Mouse (Mus musculus) ES-E14 (cell line): ENCODE measurements at regions not wholly inside any gene's neighbourhood (a gene's known extent, or its start where the extent isn't known, plus 50 kb on each side); places are given as distances from the start of the nearest gene placed in this dataset.

Experiments
- DNase-seq: peaks from one replicate; pipeline ENCODE4 v3.0.0-alpha.2; 2013; ENCODE audit warnings: low read depth, low spot score
- H3K27ac ChIP-seq: 2 replicates; pipeline ENCODE4 v1.5.1; 2012; ENCODE audit warnings: low read depth, mild to moderate bottlenecking, low read length, moderate library complexity, mixed read lengths; ENCODE audit not compliant: poor library complexity, insufficient read depth, severe bottlenecking
- H3K36me3 ChIP-seq: 2 replicates; pipeline ENCODE4 v1.6.1; 2012; ENCODE audit warnings: mild to moderate bottlenecking, low read length, moderate library complexity, mixed read lengths; ENCODE audit not compliant: control insufficient read depth, poor library complexity, insufficient read depth, severe bottlenecking
- H3K4me1 ChIP-seq, 2 experiments: fragments of 150-350 bp in 1 of 2; sonication (generic) in 1 of 2; 2 replicates each; pipeline ENCODE4 v1.6.1; 2012; ENCODE audit warnings: low read length in 2 of 2, mild to moderate bottlenecking in 1 of 2, mixed read lengths in 1 of 2; ENCODE audit not compliant: control insufficient read depth in 2 of 2, insufficient read depth in 2 of 2, poor library complexity in 1 of 2
- H3K4me3 ChIP-seq, 2 experiments: fragments of 150-350 bp in 1 of 2; sonication (generic) in 1 of 2; 2 replicates each; pipeline ENCODE4 v1.5.1; 2012; ENCODE audit warnings: low read length in 2 of 2, low read depth in 1 of 2, mild to moderate bottlenecking in 1 of 2, mixed read lengths in 1 of 2; ENCODE audit not compliant: insufficient read depth in 1 of 2, poor library complexity in 1 of 2, severe bottlenecking in 1 of 2
- H3K9ac ChIP-seq: 2 replicates; pipeline ENCODE4 v1.6.1; 2012; ENCODE audit warnings: low read depth, mild to moderate bottlenecking, low read length, mixed read lengths; ENCODE audit not compliant: poor library complexity, insufficient read depth, severe bottlenecking
- H3K9me3 ChIP-seq: fragments of 150-350 bp; sonication (generic); 2 replicates; pipeline ENCODE4 v1.6.1; 2012; ENCODE audit warnings: low read depth, mild to moderate bottlenecking, low read length; ENCODE audit not compliant: control insufficient read depth, insufficient read depth
- CHD2 ChIP-seq: IDR thresholded peaks from 2 replicates; pipeline ENCODE4 v1.6.1; 2014; ENCODE audit warnings: mild to moderate bottlenecking, low read depth, low read length, inconsistent platforms
- HCFC1 ChIP-seq: IDR thresholded peaks from 2 replicates; pipeline ENCODE4 v1.6.1; 2012; ENCODE audit warnings: low read length, inconsistent platforms, borderline replicate concordance; ENCODE audit not compliant: insufficient read depth
- MAFK ChIP-seq: IDR thresholded peaks from 2 replicates; pipeline ENCODE4 v1.6.1; 2014; ENCODE audit warnings: mild to moderate bottlenecking, low read depth, low read length, inconsistent platforms; ENCODE audit not compliant: insufficient read depth
- ZC3H11A ChIP-seq: IDR thresholded peaks from 2 replicates; pipeline ENCODE4 v1.6.1; 2012; ENCODE audit warnings: low read depth, mild to moderate bottlenecking, inconsistent platforms, low read length, borderline replicate concordance
- ZNF384 ChIP-seq: IDR thresholded peaks from 2 replicates; pipeline ENCODE4 v1.6.1; 2012; ENCODE audit warnings: low read depth, low read length, inconsistent platforms
- in situ Hi-C, 2 experiments: fragments of 600-800 bp; cut with MboI; formaldehyde crosslinking; loops; one replicate each; pipeline ENCODE4 v1.15.1; 2025; ENCODE audit warnings: low sequenced_read_pairs in 2 of 2, inconsistent platforms in 1 of 2; ENCODE audit not compliant: unreplicated experiment in 2 of 2

GRCm38 (mm10) chr3:23188479-23188878 is 1112.0 kb downstream of the Tbl1xr1 start:
- Histone ChIP-seq H3K4me3 (no peak overlapping the region), H3K27ac (no peak overlapping the region), H3K9ac (no peak overlapping the region), H3K9me3 (no peaks in the 10 kb centered on the region), H3K4me1 (no peaks in the 10 kb centered on the region), H3K36me3 (no peaks in the 10 kb centered on the region)
- in situ Hi-C loops, result loop anchor here in 1 of 2 experiments (25.0 kb wide), 1 partner anchor 876 kb away; no protein-coding TSS in a partner anchor
- no peak for DNase-seq
- TF ChIP-seq MAFK (no peak), HCFC1 (no peak), CHD2 (no peak), ZC3H11A (no peak), ZNF384 (no peak)

GRCm38 (mm10) chr3:23200056-23200455 is 1123.6 kb downstream of the Tbl1xr1 start:
- Histone ChIP-seq H3K36me3 (no peaks in the 10 kb centered on the region), H3K9ac (no peak overlapping the region), H3K4me3 (no peak overlapping the region), H3K4me1 (no peaks in the 10 kb centered on the region), H3K27ac (no peak overlapping the region), H3K9me3 (no peaks in the 10 kb centered on the region)
- in situ Hi-C loops, result no loop called here
- no peak for DNase-seq
- no peak for TF ChIP-seq MAFK
- TF ChIP-seq CHD2, result no peak
- no peak for TF ChIP-seq ZC3H11A
- TF ChIP-seq HCFC1, result no peak
- no peak for TF ChIP-seq ZNF384

GRCm38 (mm10) chr3:23214427-23214826 is 1138.0 kb downstream of the Tbl1xr1 start:
- no peaks in the 10 kb centered on the region for H3K9me3 ChIP-seq
- in situ Hi-C loops, result no loop called here
- H3K9ac ChIP-seq, result no peak overlapping the region
- TF ChIP-seq ZNF384 (no peak), MAFK (no peak), HCFC1 (no peak)
- no peaks in the 10 kb centered on the region for H3K36me3 ChIP-seq
- DNase-seq, result no peak
- H3K4me1 ChIP-seq, result no peaks in the 10 kb centered on the region
- H3K27ac ChIP-seq, result no peak overlapping the region
- H3K4me3 ChIP-seq, result no peak overlapping the region

- no peak overlapping the region for H3K9ac ChIP-seq
- H3K4me1 ChIP-seq, result no peaks in the 10 kb centered on the region
- H3K9me3 ChIP-seq, result no peaks in the 10 kb centered on the region
- no peaks in the 10 kb centered on the region for H3K36me3 ChIP-seq
- no peak overlapping the region for H3K4me3 ChIP-seq
- no peak for DNase-seq
- H3K27ac ChIP-seq, result no peak overlapping the region
- in situ Hi-C loops, result no loop called here
- TF ChIP-seq ZC3H11A (no peak), CHD2 (no peak), MAFK (no peak), ZNF384 (no peak), HCFC1 (no peak)
These were observed 1140.3 kb downstream of the Tbl1xr1 start for GRCm38 (mm10) chr3:23216754-23217153.

GRCm38 (mm10) chr3:23248291-23248690 is 1171.8 kb downstream of the Tbl1xr1 start:
- Histone ChIP-seq H3K4me1 (no peaks in the 10 kb centered on the region), H3K27ac (no peak overlapping the region), H3K9ac (no peak overlapping the region), H3K4me3 (no peak overlapping the region), H3K9me3 (no peaks in the 10 kb centered on the region), H3K36me3 (no peaks in the 10 kb centered on the region)
- no peak for DNase-seq
- TF ChIP-seq HCFC1 (no peak), CHD2 (no peak), MAFK (no peak), ZNF384 (no peak), ZC3H11A (no peak)
- in situ Hi-C loops, result no loop called here
